Mouse (Mus musculus) embryonic fibroblast, embryonic 13.5 days (primary cell): ENCODE measurements around the gene Pik3c2b.

Experiments used
- CTCF ChIP-seq: IDR thresholded peaks from 2 replicates; pipeline ENCODE4 v1.5.1; 2011; ENCODE audit warnings: mild to moderate bottlenecking, control low read depth, low read length, moderate library complexity, borderline replicate concordance; ENCODE audit not compliant: insufficient read depth
- POLR2A ChIP-seq: IDR thresholded peaks from 2 replicates; pipeline ENCODE4 v1.6.1; 2011; ENCODE audit warnings: low read depth, mild to moderate bottlenecking, control low read depth, low read length, moderate library complexity

GRCm38 (mm10) chr1:133102108-133102507, 56.6 kb downstream of the Pik3c2b start:
- no peak for TF ChIP-seq CTCF
- no peak for TF ChIP-seq POLR2A
